Mouse (Mus musculus) heart, adult 2 months (tissue): ENCODE data around the gene Stat3. TPM values are rescaled to one million over a fixed set of nuclear protein-coding genes. Genes with fewer than 3 reads are reported as not detected.

ENCODE experiments used
- DNase-seq, 2 experiments: peaks; one replicate each; pipeline ENCODE4 v3.0.0; 2021
- H3K27ac ChIP-seq: fragments of 200-600 bp; 2 replicates; pipeline ENCODE4 v1.8.1; 2022
- H3K27me3 ChIP-seq: fragments of 200-500 bp; 2 replicates; pipeline ENCODE4 v1.6.1; 2012; ENCODE audit warnings: mild to moderate bottlenecking, low read length, inconsistent platforms, mixed read lengths; ENCODE audit not compliant: control insufficient read depth, insufficient read depth
- H3K36me3 ChIP-seq: fragments of 200-500 bp; 2 replicates; pipeline ENCODE4 v1.6.1; 2012; ENCODE audit warnings: low read length, inconsistent platforms; ENCODE audit not compliant: control insufficient read depth, insufficient read depth
- H3K4me1 ChIP-seq: fragments of 200-500 bp; 2 replicates; pipeline ENCODE4 v1.6.1; 2011; ENCODE audit warnings: low read length; ENCODE audit not compliant: control insufficient read depth, insufficient read depth
- H3K4me3 ChIP-seq: fragments of 200-600 bp; 2 replicates; pipeline ENCODE4 v1.8.1; 2022
- H3K79me2 ChIP-seq: fragments of 200-500 bp; replicated peaks from 2 replicates; pipeline ENCODE4 v1.6.1; 2012; ENCODE audit warnings: mild to moderate bottlenecking, inconsistent platforms, low read length, moderate library complexity, mixed read lengths; ENCODE audit not compliant: control insufficient read depth, insufficient read depth
- H3K9ac ChIP-seq: fragments of 200-500 bp; 2 replicates; pipeline ENCODE4 v1.6.1; 2012; ENCODE audit warnings: low read depth, mild to moderate bottlenecking, control low read depth, inconsistent platforms, low read length, mixed read lengths
- CTCF ChIP-seq: fragments of 200-600 bp; IDR thresholded peaks from 2 replicates; pipeline ENCODE4 v1.8.1; 2022; ENCODE audit warnings: antibody characterized with exemption, mild to moderate bottlenecking, moderate library complexity
- EP300 ChIP-seq: fragments of 200-500 bp; IDR thresholded peaks from 2 replicates; pipeline ENCODE4 v1.6.1; 2011; ENCODE audit warnings: low read depth, low read length, control low read depth; ENCODE audit not compliant: insufficient read depth
- POLR2A ChIP-seq: fragments of 200-500 bp; IDR thresholded peaks from 2 replicates; pipeline ENCODE4 v1.6.1; 2011; ENCODE audit warnings: mild to moderate bottlenecking, low read depth, low read length, control low read depth; ENCODE audit not compliant: insufficient read depth
- WGBS: fragments of 180-500 bp; shearing (Covaris S2); methylation state at CpG from one replicate; pipeline ENCODE4 v1.1.7; 2018; 5-methylcytosine and 5-hydroxymethylcytosine counted together
- intact Hi-C: fragments of 180-260 bp; cut with DNase I; formaldehyde crosslinking; loops from one replicate; pipeline ENCODE4 v1.15.1; 2025
- polyA plus RNA-seq: library from polyadenylated mRNA; depleted of rRNA; stranded (reverse); fragments of >200 nt; gene quantifications from 2 replicates; pipeline ENCODE4 v1.2.3, GENCODE M21; 2012; rRNA removed
- total RNA-seq, 2 experiments: library from RNA; stranded (reverse); gene quantifications; 2 replicates each; pipeline ENCODE4 v1.2.3; 2021

Stat3 gene
- total and polyA plus RNA-seq, 3 experiments, result 85.8 to 94.7 (median 93.0) TPM

DNA sequence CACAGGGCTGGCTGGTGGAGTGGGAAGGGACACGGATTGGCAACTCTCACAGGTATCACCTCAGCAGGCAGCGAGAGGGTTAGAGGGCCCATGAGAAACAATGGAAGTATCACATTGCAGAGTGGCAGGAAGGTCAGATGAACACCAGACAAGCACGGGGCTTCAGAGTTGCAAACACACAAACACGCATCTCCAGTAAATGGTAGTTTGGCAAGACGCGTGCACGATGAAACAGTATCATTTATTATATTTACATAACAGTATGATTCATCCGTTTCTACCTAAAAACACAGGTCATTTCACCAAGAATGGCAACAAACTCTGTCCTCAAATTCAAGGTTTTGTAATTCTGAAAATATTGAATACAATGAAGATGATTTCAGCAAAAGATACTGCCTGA lies 99.8 kb downstream of the Stat3 start:
- TF ChIP-seq CTCF (no peak), EP300 (no peak), POLR2A (no peak)

DNA sequence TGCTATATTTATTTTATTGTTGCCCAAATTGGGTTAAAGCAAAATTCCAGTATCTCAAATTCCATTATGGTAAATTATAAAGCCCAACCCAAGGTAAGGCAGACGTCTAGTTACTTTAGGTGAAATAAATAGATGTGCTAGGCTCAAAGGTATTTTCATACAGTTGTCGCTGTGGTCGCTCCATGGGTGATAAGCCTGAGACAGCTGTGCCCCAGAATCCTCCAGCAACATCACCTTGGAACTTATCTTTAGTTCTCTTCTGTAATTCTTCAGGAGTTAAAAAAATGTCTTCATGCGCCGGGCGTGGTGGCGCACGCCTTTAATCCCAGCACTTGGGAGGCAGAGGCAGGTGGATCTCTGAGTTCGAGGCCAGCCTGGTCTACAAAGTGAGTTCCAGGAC lies 100.4 kb downstream of the Stat3 start:
- WGBS, result 92% methylated on average over 9 of the region's 9 CpGs
- intact Hi-C loops, result no loop called here
- H3K4me1 ChIP-seq, result peaks cover 5% of the 10 kb centered on the region
- H3K9ac ChIP-seq, result no peak overlapping the region
- TF ChIP-seq POLR2A, result no peak
- no peak for TF ChIP-seq EP300
- TF ChIP-seq CTCF, result no peak
- H3K79me2 ChIP-seq, result peaks cover 8% of the 10 kb centered on the region
- H3K4me3 ChIP-seq, result no peak overlapping the region
- no peak overlapping the region for H3K27ac ChIP-seq
- peaks cover 5% of the 10 kb centered on the region; the same call in 1 of the 2 replicates for H3K36me3 ChIP-seq
- no peaks in the 10 kb centered on the region for H3K27me3 ChIP-seq
- DNase-seq, result no peak

More for the DNA sequence above, 99.8 kb downstream of the Stat3 start:
- DNase-seq, result peak in 1 of 2 experiments; percentile 17
- Histone ChIP-seq H3K27me3 (no peaks in the 10 kb centered on the region), H3K79me2 (peaks cover 7% of the 10 kb centered on the region), H3K9ac (no peak overlapping the region), H3K4me3 (no peak overlapping the region), H3K36me3 (peaks cover 5% of the 10 kb centered on the region; the same call in 1 of the 2 replicates), H3K4me1 (peaks cover 5% of the 10 kb centered on the region), H3K27ac (peak overlapping the region; percentile 43)
- WGBS, result 48% methylated on average over 8 of the region's 8 CpGs
- intact Hi-C loops, result no loop called here

DNA sequence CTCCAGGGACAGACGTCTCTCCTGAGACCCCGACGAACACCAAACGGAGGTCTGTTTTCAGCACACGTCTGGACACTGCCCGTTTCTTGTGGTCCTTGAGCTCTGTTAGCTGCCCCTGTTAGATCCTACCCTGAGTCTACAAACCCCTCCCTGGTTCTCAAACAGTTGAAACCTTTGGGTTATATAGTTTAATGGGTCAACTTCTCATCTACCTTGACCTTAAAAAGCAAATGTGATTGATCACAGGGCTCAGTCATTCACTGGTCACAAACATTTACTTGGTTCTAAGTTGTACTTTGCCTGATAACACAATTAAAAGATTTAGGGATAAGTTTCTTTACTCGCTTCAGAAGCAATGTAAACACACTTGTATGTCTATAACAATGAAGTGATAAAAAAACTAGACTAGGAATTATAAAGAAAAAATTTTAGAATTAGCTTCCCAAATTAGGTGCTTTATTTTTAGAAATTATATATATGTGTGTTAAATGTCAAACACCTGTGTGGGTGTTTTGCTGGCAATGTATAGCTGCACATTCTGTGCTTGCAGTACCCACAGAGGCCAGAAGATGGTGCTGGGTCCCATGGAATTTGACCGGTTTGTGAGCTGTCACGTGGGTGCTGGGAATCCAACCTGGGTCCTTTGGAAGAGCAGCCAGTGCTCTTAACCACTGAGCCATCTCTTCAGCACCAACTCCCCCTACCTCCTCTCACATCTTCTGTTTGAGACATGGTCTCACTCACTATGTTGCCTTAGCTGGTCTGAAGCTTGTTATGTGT lies 102.2 kb downstream of the Stat3 start:
- TF ChIP-seq EP300 (no peak), CTCF (peak; percentile 65), POLR2A (no peak)
- peak in 1 of 2 experiments; percentile 21 for DNase-seq
- H3K27me3 ChIP-seq, result no peaks in the 10 kb centered on the region
- intact Hi-C loops, result no loop called here
- H3K27ac ChIP-seq, result no peak overlapping the region
- H3K4me1 ChIP-seq, result peaks cover 7% of the 10 kb centered on the region
- H3K9ac ChIP-seq, result no peak overlapping the region
- H3K79me2 ChIP-seq, result peaks cover 5% of the 10 kb centered on the region; the same call in 1 of the 2 replicates
- peaks cover 5% of the 10 kb centered on the region; the same call in 1 of the 2 replicates for H3K36me3 ChIP-seq
- WGBS, result 83% methylated on average over 9 of the region's 9 CpGs
- no peak overlapping the region for H3K4me3 ChIP-seq

Other genes starting within 250 kb of the Stat3 start
- gene Zfp385c, start 247.1 kb downstream of the Stat3 start, total RNA-seq, result under 1 TPM; 0.34 to 0.48 TPM
- 0.59 and 0.61 TPM in 2 replicates for gene Zfp385c, start 247.1 kb downstream of the Stat3 start, polyA plus RNA-seq
- under 1 TPM; 0.55 to 0.70 TPM for gene Dhx58, start 235.3 kb downstream of the Stat3 start, total RNA-seq
- 2.8 and 3.0 TPM in 2 replicates for gene Dhx58, start 235.3 kb downstream of the Stat3 start, polyA plus RNA-seq
- 10 to 100 TPM; 13.1 to 14.0 TPM for gene Kat2a, start 227.1 kb downstream of the Stat3 start, total RNA-seq
- 18.9 and 21.7 TPM in 2 replicates for gene Kat2a, start 227.1 kb downstream of the Stat3 start, polyA plus RNA-seq
- not detected for gene Hspb9, start 225.7 kb downstream of the Stat3 start, total RNA-seq
- gene Hspb9, start 225.7 kb downstream of the Stat3 start, polyA plus RNA-seq, result 0.50 and 0.62 TPM in 2 replicates
- gene Rab5c, start 201.3 kb downstream of the Stat3 start, total RNA-seq, result 10 to 100 TPM; 53.0 to 56.3 TPM
- 69.3 and 97.8 TPM in 2 replicates for gene Rab5c, start 201.3 kb downstream of the Stat3 start, polyA plus RNA-seq
- gene Kcnh4, start 179.6 kb downstream of the Stat3 start, total RNA-seq, result not detected
- gene Kcnh4, start 179.6 kb downstream of the Stat3 start, polyA plus RNA-seq, result 0.04 TPM in 1 of 2 replicates, not detected in the other
- gene Hcrt, start 176.6 kb downstream of the Stat3 start, total RNA-seq, result not detected
- gene Hcrt, start 176.6 kb downstream of the Stat3 start, polyA plus RNA-seq, result not detected in 2 replicates
- 10 to 100 TPM; 10.1 to 11.6 TPM for gene Ghdc, start 168.6 kb downstream of the Stat3 start, total RNA-seq
- 11.2 and 12.8 TPM in 2 replicates for gene Ghdc, start 168.6 kb downstream of the Stat3 start, polyA plus RNA-seq
- gene Stat5b, start 88.8 kb downstream of the Stat3 start, total RNA-seq, result 10 to 100 TPM; 58.6 to 65.2 TPM
- 35.4 and 50.7 TPM in 2 replicates for gene Stat5b, start 88.8 kb downstream of the Stat3 start, polyA plus RNA-seq
- gene Stat5a, start 80.2 kb downstream of the Stat3 start, total RNA-seq, result 10 to 100 TPM; 20.3 to 22.3 TPM
- 24.3 and 26.6 TPM in 2 replicates for gene Stat5a, start 80.2 kb downstream of the Stat3 start, polyA plus RNA-seq
- 100 to 1,000 TPM; 219 to 225 TPM for gene Cavin1, start 31.3 kb upstream of the Stat3 start, total RNA-seq
- 114 and 135 TPM in 2 replicates for gene Cavin1, start 31.3 kb upstream of the Stat3 start, polyA plus RNA-seq
- gene Atp6v0a1, start 69.9 kb upstream of the Stat3 start, total RNA-seq, result 10 to 100 TPM; 89.6 to 92.6 TPM
- gene Atp6v0a1, start 69.9 kb upstream of the Stat3 start, polyA plus RNA-seq, result 77.4 and 85.9 TPM in 2 replicates
- 1 to 10 TPM; 7.4 to 8.3 TPM for gene Naglu, start 130.5 kb upstream of the Stat3 start, total RNA-seq
- 11.0 and 14.3 TPM in 2 replicates for gene Naglu, start 130.5 kb upstream of the Stat3 start, polyA plus RNA-seq
- under 1 TPM; 0.47 to 0.70 TPM for gene Hsd17b1, start 138.9 kb upstream of the Stat3 start, total RNA-seq
- gene Hsd17b1, start 138.9 kb upstream of the Stat3 start, polyA plus RNA-seq, result 0.32 and 0.55 TPM in 2 replicates
- 10 to 100 TPM; 15.8 to 17.5 TPM for gene Coasy, start 143.0 kb upstream of the Stat3 start, total RNA-seq
- 22.1 and 24.6 TPM in 2 replicates for gene Coasy, start 143.0 kb upstream of the Stat3 start, polyA plus RNA-seq
- 10 to 100 TPM; 18.1 to 21.3 TPM for gene Mlx, start 147.7 kb upstream of the Stat3 start, total RNA-seq
- gene Mlx, start 147.7 kb upstream of the Stat3 start, polyA plus RNA-seq, result 23.0 and 45.2 TPM in 2 replicates
- 1 to 10 TPM; 1.6 to 2.7 TPM for gene Psmc3ip, start 155.9 kb upstream of the Stat3 start, total RNA-seq
- 1.1 and 1.3 TPM in 2 replicates for gene Psmc3ip, start 155.9 kb upstream of the Stat3 start, polyA plus RNA-seq
- gene Retreg3, start 180.4 kb upstream of the Stat3 start, total RNA-seq, result 10 to 100 TPM; 28.5 to 31.0 TPM
- gene Retreg3, start 180.4 kb upstream of the Stat3 start, polyA plus RNA-seq, result 31.8 and 53.1 TPM in 2 replicates
- gene Tubg1, start 180.4 kb upstream of the Stat3 start, total RNA-seq, result 10 to 100 TPM; 22.7 to 23.6 TPM
- 14.2 and 17.2 TPM in 2 replicates for gene Tubg1, start 180.4 kb upstream of the Stat3 start, polyA plus RNA-seq
- 1 to 10 TPM; 3.5 TPM for gene Tubg2, start 216.4 kb upstream of the Stat3 start, total RNA-seq
- 2.1 and 2.9 TPM in 2 replicates for gene Tubg2, start 216.4 kb upstream of the Stat3 start, polyA plus RNA-seq
- 1 to 10 TPM; 1.3 to 1.5 TPM for gene Cntnap1, start 231.0 kb upstream of the Stat3 start, total RNA-seq
- 3.1 and 4.0 TPM in 2 replicates for gene Cntnap1, start 231.0 kb upstream of the Stat3 start, polyA plus RNA-seq
- gene Plekhh3, start 231.8 kb upstream of the Stat3 start, total RNA-seq, result 10 to 100 TPM; 14.3 to 28.1 TPM
- 24.4 and 26.7 TPM in 2 replicates for gene Plekhh3, start 231.8 kb upstream of the Stat3 start, polyA plus RNA-seq
- gene Ccr10, start 235.9 kb upstream of the Stat3 start, total RNA-seq, result not detected
- gene Ccr10, start 235.9 kb upstream of the Stat3 start, polyA plus RNA-seq, result 0.14 TPM in 1 of 2 replicates, not detected in the other